Mouse (Mus musculus) kidney, embryonic 14.5 days (tissue): ENCODE data around the gene Asic2. TPM values are rescaled to one million over a fixed set of nuclear protein-coding genes. Genes with fewer than 3 reads are reported as not detected.

ENCODE experiments used
- ATAC-seq: fragments of 200-750 bp; cut with Nextera tagmentation; 2 replicates; pipeline ENCODE4 v1.8.0; 2017; ENCODE audit warnings: moderate number of reproducible peaks, mild to moderate bottlenecking, moderate TSS enrichment, moderate library complexity; ENCODE audit not compliant: low FRiP score, low TSS enrichment
- H3K27ac ChIP-seq: fragments of 300-500 bp; sonication (generic); 2 replicates; pipeline ENCODE4 v1.5.1; 2014; ENCODE audit warnings: low read depth, mild to moderate bottlenecking, low read length, moderate library complexity, mixed read lengths
- H3K27me3 ChIP-seq: fragments of 300-500 bp; sonication (generic); 2 replicates; pipeline ENCODE4 v1.6.1; 2014; ENCODE audit warnings: mild to moderate bottlenecking, low read length; ENCODE audit not compliant: control insufficient read depth, insufficient read depth
- H3K36me3 ChIP-seq: fragments of 300-500 bp; sonication (generic); 2 replicates; pipeline ENCODE4 v1.6.1; 2014; ENCODE audit warnings: low read length, mixed read lengths; ENCODE audit not compliant: control insufficient read depth, insufficient read depth
- H3K4me1 ChIP-seq: fragments of 300-500 bp; sonication (generic); 2 replicates; pipeline ENCODE4 v1.6.1; 2014; ENCODE audit warnings: low read length, mixed read lengths; ENCODE audit not compliant: control insufficient read depth, insufficient read depth
- H3K4me2 ChIP-seq: fragments of 300-500 bp; sonication (generic); replicated peaks from 2 replicates; pipeline ENCODE4 v1.6.1; 2014; ENCODE audit warnings: low read depth, mild to moderate bottlenecking, low read length
- H3K4me3 ChIP-seq: fragments of 300-500 bp; sonication (generic); 2 replicates; pipeline ENCODE4 v1.5.1; 2014; ENCODE audit warnings: mild to moderate bottlenecking, low read length
- H3K9ac ChIP-seq: fragments of 300-500 bp; sonication (generic); 2 replicates; pipeline ENCODE4 v1.6.1; 2014; ENCODE audit warnings: low read depth, mild to moderate bottlenecking, low read length, moderate library complexity
- H3K9me3 ChIP-seq: fragments of 300-500 bp; sonication (generic); 2 replicates; pipeline ENCODE4 v1.6.1; 2016; ENCODE audit warnings: low read length; ENCODE audit not compliant: control insufficient read depth
- WGBS: fragments of 180-500 bp; shearing (Covaris S2); extraction: QIAGEN DNeasy Blood & Tissue Kit; methylation state at CpG from one replicate; pipeline ENCODE4 v1.1.7; 2014; 5-methylcytosine and 5-hydroxymethylcytosine counted together
- polyA plus RNA-seq: library from polyadenylated mRNA; unstranded; fragments of >200 nt; fragmentation: Nextera tagmentation; extraction: Ambion mirVana; gene quantifications from 2 replicates; pipeline ENCODE4 v1.2.1, GENCODE M21; 2014

Asic2 gene
- polyA plus RNA-seq, 1 experiment from 2014 or later, result 3.4 TPM

DNA sequence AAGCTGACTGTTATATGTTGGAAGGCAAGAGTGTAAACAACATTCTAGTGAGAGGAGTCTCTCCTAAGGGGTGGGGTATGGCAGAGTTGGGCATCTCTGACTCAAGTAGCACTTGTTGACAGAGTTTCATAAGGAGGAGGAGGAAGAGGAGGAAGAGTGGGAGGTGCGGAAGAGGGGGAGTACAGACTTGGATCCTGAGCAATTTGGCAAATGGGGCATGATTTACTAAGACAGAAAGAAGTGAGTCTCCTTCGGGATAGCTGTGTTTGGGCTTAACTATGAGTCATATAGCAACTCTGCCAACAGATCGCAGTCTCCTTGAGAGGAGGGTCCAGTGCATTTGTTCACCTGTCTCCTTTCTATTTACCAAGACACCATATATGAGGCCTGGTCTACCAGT, 549.1 kb downstream of the Asic2 start:
- Histone ChIP-seq H3K27me3 (no peaks in the 10 kb centered on the region), H3K4me2 (no peak overlapping the region), H3K4me3 (no peak overlapping the region), H3K36me3 (no peaks in the 10 kb centered on the region), H3K4me1 (no peaks in the 10 kb centered on the region), H3K27ac (no peak overlapping the region), H3K9me3 (no peaks in the 10 kb centered on the region), H3K9ac (no peak overlapping the region)
- ATAC-seq, result no peak
- 90% methylated on average over 3 of the region's 3 CpGs for WGBS

DNA sequence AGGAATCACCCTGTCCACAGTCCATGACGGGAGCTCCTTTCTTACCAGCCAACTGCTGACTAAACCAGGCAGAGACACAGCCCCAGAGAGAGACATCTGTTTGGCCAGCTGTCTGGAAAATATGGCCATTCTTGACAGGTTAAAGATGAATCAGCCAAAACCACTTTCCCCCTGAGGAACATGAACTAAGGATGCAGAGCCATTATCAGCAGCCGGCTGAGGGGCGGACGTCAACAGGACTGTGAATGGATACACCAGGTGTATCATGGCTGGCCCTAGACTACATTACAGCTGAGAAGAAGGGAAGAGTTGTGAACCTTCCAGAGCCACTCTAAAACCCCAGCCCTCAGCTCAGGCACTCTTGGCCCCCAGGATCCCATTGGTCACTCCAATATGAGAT, 550.2 kb downstream of the Asic2 start:
- H3K27ac ChIP-seq, result no peak overlapping the region
- WGBS, result 91% methylated on average over 4 of the region's 4 CpGs

DNA sequence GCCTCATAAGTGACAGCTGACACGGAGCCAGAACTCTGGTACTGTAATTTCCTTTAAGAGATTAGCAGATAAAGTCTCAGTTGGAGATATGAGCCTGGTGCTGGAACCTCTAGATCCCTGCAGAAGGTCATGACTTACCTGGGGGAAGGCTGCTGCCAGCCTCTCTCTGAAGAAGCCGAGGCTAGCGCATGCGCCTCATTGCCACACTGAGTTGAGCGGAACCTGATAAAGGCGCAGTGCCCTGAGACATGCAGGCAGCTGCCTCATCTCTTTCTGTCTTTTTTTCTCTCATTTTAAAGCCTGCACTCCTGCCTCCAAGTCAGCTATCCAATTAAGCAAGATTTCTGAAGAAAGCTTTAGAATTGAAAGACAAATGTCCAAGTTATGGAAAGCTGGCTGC, 551.9 kb downstream of the Asic2 start:
- no peak overlapping the region for H3K4me2 ChIP-seq
- no peaks in the 10 kb centered on the region for H3K27me3 ChIP-seq
- no peak overlapping the region for H3K4me3 ChIP-seq
- ATAC-seq, result no peak
- H3K9ac ChIP-seq, result no peak overlapping the region
- no peaks in the 10 kb centered on the region for H3K4me1 ChIP-seq
- no peak overlapping the region for H3K27ac ChIP-seq
- 84% methylated on average over 6 of the region's 6 CpGs for WGBS
- no peaks in the 10 kb centered on the region for H3K9me3 ChIP-seq
- H3K36me3 ChIP-seq, result no peaks in the 10 kb centered on the region

More for the DNA sequence above, 550.2 kb downstream of the Asic2 start:
- ATAC-seq, result no peak
- Histone ChIP-seq H3K27me3 (no peaks in the 10 kb centered on the region), H3K9ac (no peak overlapping the region), H3K4me2 (no peak overlapping the region), H3K4me1 (no peaks in the 10 kb centered on the region), H3K9me3 (no peaks in the 10 kb centered on the region), H3K4me3 (no peak overlapping the region), H3K36me3 (no peaks in the 10 kb centered on the region)

DNA sequence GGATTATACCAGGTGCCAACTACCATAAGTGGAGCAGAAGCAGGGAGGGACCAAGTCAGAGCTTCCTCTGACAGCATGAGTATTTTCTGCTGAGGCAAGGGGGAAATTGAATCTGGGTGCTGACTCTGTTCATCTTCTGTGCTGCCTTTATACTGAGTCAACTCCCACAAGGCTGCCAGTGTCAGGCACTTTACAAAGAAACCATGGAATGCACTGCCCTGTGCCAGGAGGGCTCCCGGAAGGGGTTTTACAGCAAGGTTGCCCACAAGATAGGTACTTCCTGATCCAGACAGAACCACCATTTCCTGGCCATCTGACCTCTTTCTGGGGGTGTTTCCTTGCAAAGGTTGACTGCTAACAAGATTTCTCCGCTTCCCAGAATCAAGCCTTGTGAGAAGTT, 553.7 kb downstream of the Asic2 start:
- no peak for ATAC-seq
- no peaks in the 10 kb centered on the region for H3K36me3 ChIP-seq
- H3K4me2 ChIP-seq, result no peak overlapping the region
- no peak overlapping the region for H3K4me3 ChIP-seq
- H3K9me3 ChIP-seq, result no peaks in the 10 kb centered on the region
- H3K27ac ChIP-seq, result no peak overlapping the region
- WGBS, result 79% methylated on average over 2 of the region's 2 CpGs
- H3K9ac ChIP-seq, result no peak overlapping the region
- no peaks in the 10 kb centered on the region for H3K27me3 ChIP-seq
- no peaks in the 10 kb centered on the region for H3K4me1 ChIP-seq

DNA sequence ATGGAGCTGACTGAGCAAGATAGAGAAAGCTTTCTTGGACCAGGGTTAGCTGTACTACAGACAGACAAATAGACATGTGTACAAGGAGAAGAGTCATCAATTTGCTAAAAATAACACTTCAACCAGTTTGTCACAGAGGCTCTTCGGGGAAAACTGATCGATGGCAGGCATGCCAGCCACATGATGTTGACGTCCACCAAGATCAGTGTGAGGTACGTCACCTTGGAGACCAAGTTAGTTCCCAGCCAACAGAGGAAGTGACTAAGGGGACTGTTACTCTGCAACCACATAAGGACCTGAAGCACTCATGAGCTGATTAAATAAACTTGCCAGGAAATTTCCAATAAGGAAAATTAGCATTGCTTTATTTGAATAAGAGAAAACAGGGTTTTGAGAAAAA, 557.0 kb downstream of the Asic2 start:
- Histone ChIP-seq H3K4me1 (no peaks in the 10 kb centered on the region), H3K9me3 (no peaks in the 10 kb centered on the region), H3K9ac (no peak overlapping the region), H3K4me3 (no peak overlapping the region), H3K27ac (no peak overlapping the region), H3K36me3 (no peaks in the 10 kb centered on the region), H3K4me2 (no peak overlapping the region), H3K27me3 (no peaks in the 10 kb centered on the region)
- ATAC-seq, result no peak
- WGBS, result 75% methylated on average over 4 of the region's 4 CpGs

DNA sequence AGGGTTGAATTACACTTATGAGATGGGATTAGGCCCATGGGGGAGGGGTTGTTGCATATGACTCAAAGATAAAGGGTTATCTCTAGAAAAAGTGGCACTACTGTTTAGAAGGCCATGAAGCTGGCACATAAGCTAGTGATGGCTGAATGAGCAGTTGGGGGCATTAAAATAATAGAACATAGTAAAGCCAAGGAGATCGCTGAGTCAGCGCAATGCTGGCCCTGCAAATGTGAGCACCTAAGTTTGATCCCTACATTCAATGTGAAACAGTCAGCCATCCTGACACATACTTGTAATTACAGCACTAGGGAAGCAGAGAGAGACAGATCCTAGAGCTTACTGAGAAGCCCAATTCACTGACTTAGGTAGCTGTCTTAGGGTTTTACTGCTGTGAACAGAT, 562.3 kb downstream of the Asic2 start:
- H3K27me3 ChIP-seq, result no peaks in the 10 kb centered on the region
- WGBS, result 95% methylated on average over 2 of the region's 2 CpGs
- no peak overlapping the region for H3K4me2 ChIP-seq
- H3K36me3 ChIP-seq, result no peaks in the 10 kb centered on the region
- no peaks in the 10 kb centered on the region for H3K9me3 ChIP-seq
- H3K4me3 ChIP-seq, result no peak overlapping the region
- no peak overlapping the region for H3K9ac ChIP-seq
- no peaks in the 10 kb centered on the region for H3K4me1 ChIP-seq
- no peak for ATAC-seq
- H3K27ac ChIP-seq, result no peak overlapping the region

DNA sequence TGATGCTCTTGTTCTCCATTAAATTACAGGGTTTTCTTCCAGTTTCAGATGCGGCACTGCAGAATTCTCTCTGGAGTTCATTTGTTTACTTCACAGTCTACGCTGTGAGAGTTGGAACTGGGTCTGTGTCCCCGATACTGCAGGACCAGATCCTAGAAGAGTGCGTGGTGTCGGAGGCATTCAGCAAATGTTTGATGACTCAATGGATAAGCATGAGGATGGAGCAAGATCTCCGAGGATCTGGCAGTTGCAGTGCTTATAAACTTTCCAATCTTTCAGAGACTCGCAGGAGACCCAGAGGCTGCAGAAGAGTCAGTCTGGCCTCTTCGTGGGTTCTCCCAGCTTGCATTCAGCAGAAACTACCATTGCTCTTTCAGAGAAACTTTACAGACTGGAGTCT, 566.0 kb downstream of the Asic2 start:
- no peak for ATAC-seq
- H3K4me3 ChIP-seq, result no peak overlapping the region
- no peak overlapping the region for H3K9ac ChIP-seq
- whole genome bisulfite sequencing, result 88% methylated on average over 8 of the region's 8 CpGs
- no peak overlapping the region for H3K27ac ChIP-seq
- no peaks in the 10 kb centered on the region for H3K27me3 ChIP-seq
- no peaks in the 10 kb centered on the region for H3K9me3 ChIP-seq
- H3K4me1 ChIP-seq, result no peaks in the 10 kb centered on the region
- no peak overlapping the region for H3K4me2 ChIP-seq
- no peaks in the 10 kb centered on the region for H3K36me3 ChIP-seq

DNA sequence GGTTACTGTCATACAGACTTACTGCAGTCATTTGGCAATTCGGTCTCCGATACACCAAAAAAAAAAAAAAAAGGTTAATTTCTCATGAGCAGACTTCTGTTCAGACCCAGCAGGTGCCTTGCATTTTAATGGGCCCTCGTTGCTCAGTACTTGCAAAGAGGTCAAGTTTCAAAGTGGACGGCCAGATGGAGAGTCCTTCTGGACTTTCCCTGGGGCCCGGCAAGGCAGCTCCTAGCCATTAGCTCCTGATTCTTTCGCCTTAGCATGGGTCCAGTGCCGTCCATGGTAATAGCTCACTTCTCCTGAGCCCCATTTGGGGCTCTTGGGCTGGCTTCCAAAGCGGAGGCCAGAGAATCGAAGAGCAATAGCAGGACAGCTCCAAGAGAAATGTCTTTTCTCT, 575.4 kb downstream of the Asic2 start:
- Histone ChIP-seq H3K27ac (no peak overlapping the region), H3K27me3 (no peaks in the 10 kb centered on the region), H3K9ac (no peak overlapping the region), H3K4me2 (no peak overlapping the region), H3K9me3 (no peaks in the 10 kb centered on the region), H3K36me3 (no peaks in the 10 kb centered on the region), H3K4me1 (no peaks in the 10 kb centered on the region), H3K4me3 (no peak overlapping the region)
- 26% methylated on average over 9 of the region's 9 CpGs for WGBS
- no peak for ATAC-seq

DNA sequence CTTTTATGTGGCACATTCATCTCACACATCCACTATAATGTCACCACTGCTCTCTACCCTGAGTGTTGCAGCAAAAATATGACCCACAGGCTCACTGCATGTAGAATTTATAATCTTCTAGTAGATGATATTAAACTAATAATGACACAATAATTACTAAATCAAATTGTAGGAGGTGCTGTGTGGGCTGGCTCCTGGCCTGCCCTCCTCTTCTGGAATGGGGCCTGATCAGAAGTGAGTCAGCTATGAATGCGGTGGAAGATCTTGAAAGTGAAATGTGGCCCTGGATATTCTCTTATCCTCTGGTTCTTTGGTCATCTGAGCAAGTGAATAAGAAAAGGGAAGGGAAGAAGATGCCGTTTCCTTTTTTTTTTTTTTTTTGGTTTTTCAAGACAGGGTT, 582.1 kb downstream of the Asic2 start:
- no peaks in the 10 kb centered on the region for H3K9me3 ChIP-seq
- no peaks in the 10 kb centered on the region for H3K36me3 ChIP-seq
- H3K4me1 ChIP-seq, result no peaks in the 10 kb centered on the region
- H3K4me3 ChIP-seq, result no peak overlapping the region
- no peak overlapping the region for H3K27ac ChIP-seq
- H3K4me2 ChIP-seq, result no peak overlapping the region
- H3K27me3 ChIP-seq, result no peaks in the 10 kb centered on the region
- no peak for ATAC-seq
- H3K9ac ChIP-seq, result no peak overlapping the region
- WGBS, result 89% methylated on average over 2 of the region's 2 CpGs

DNA sequence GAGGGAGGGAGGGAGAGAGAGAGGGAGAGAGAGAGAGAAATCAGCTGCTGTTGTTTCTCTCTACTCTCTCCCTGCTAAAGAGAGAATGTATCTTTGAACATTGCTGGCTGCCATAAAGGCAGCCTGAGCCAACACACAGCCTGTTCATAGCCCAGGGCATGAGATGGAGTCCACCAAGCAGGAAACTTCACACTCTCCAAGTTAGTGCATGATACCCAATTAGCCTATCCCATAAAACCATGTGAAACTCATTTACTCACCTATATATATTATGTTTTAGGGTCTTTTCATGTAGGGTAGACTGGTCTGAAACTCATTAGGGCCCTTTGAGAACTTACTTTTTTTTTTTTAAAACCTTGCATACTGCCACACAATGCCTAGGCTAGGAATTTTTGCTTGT, 582.7 kb downstream of the Asic2 start:
- no peaks in the 10 kb centered on the region for H3K4me1 ChIP-seq

More for the DNA sequence above, 582.7 kb downstream of the Asic2 start:
- H3K9ac ChIP-seq, result no peak overlapping the region
- H3K4me2 ChIP-seq, result no peak overlapping the region
- H3K4me3 ChIP-seq, result no peak overlapping the region
- H3K27me3 ChIP-seq, result no peaks in the 10 kb centered on the region
- H3K36me3 ChIP-seq, result no peaks in the 10 kb centered on the region
- ATAC-seq, result no peak
- H3K9me3 ChIP-seq, result no peaks in the 10 kb centered on the region
- H3K27ac ChIP-seq, result no peak overlapping the region
